Mouse (Mus musculus) heart, adult 2 months (tissue): ENCODE measurements at regions not wholly inside any gene's neighbourhood (a gene's known extent, or its start where the extent isn't known, plus 50 kb on each side); places are given as distances from the start of the nearest gene placed in this dataset.

Experiments used
- CTCF ChIP-seq: fragments of 200-600 bp; IDR thresholded peaks from 2 replicates; pipeline ENCODE4 v1.8.1; 2022; ENCODE audit warnings: antibody characterized with exemption, mild to moderate bottlenecking, moderate library complexity
- EP300 ChIP-seq: fragments of 200-500 bp; IDR thresholded peaks from 2 replicates; pipeline ENCODE4 v1.6.1; 2011; ENCODE audit warnings: low read depth, low read length, control low read depth; ENCODE audit not compliant: insufficient read depth
- POLR2A ChIP-seq: fragments of 200-500 bp; IDR thresholded peaks from 2 replicates; pipeline ENCODE4 v1.6.1; 2011; ENCODE audit warnings: mild to moderate bottlenecking, low read depth, low read length, control low read depth; ENCODE audit not compliant: insufficient read depth

GRCm38 (mm10) chr11:24377530-24377929 lies 299.7 kb downstream of the Bcl11a start:
- TF ChIP-seq CTCF, result no peak
- TF ChIP-seq POLR2A, result no peak
- TF ChIP-seq EP300, result no peak
